Mouse (Mus musculus) thymus, postnatal 36 days (tissue): ENCODE measurements around the gene Mettl17.
"Not testable (repeated sequence)": the region's sequence is repeated elsewhere in the genome, so short reads cannot be mapped to it uniquely, and the experiment has no call there.

Experiments
- DNase-seq, 2 experiments: peaks; one replicate each; pipeline ENCODE4 v3.0.0; 2022; ENCODE audit warnings: mixed read lengths in 2 of 2

The Mettl17 gene

DNA sequence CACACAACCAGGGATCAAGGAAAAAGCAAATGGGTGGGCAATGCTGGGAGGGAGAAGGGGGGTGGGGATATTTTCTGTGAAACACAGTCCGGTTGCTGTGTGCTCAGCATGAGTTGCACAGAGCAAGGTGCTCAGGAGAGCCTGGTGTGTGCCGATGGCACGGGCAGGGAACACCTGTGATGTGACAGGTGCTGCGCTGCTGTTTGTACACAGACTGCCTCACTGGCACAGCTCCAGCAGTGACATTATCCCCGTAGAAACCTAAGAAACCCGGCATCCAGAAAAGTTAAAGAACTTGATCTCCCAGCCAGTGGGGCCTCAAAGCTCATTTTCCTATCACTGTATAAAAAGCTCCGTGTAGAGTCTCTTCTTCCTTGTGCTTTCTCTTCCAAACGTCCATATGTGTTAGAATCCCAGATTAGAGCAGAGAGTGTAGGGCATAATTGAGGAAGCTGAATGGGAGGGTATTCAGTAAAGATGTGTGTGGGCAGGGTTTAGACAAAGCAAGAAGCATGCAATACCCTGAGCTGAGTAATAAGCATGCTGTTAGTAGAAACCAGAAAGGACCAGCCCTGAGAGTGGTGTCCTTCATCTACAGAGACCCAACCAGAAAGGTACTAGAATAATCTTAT, 12.0 kb downstream of the Mettl17 start:
- no peak for DNase-seq

DNA sequence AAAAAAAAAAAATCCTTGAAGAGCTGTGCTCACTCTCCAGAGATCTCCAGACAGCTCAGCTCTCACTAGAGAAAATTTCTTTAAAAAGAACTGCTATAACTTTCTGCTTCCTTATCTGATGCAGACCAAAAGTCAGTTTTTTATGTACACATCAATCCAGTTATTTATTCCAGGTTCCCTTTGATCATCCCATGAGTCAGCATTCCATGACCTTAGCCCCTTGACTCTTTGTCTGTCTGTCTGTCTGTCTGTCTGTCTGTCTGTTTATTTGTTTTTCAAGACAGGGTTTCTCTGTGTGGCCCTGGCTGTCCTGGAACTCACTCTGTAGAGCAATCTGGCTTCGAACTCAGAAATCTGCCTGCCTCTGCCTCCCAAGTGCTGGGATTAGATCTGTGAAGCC, 14.7 kb downstream of the Mettl17 start:
- no peak for DNase-seq

DNA sequence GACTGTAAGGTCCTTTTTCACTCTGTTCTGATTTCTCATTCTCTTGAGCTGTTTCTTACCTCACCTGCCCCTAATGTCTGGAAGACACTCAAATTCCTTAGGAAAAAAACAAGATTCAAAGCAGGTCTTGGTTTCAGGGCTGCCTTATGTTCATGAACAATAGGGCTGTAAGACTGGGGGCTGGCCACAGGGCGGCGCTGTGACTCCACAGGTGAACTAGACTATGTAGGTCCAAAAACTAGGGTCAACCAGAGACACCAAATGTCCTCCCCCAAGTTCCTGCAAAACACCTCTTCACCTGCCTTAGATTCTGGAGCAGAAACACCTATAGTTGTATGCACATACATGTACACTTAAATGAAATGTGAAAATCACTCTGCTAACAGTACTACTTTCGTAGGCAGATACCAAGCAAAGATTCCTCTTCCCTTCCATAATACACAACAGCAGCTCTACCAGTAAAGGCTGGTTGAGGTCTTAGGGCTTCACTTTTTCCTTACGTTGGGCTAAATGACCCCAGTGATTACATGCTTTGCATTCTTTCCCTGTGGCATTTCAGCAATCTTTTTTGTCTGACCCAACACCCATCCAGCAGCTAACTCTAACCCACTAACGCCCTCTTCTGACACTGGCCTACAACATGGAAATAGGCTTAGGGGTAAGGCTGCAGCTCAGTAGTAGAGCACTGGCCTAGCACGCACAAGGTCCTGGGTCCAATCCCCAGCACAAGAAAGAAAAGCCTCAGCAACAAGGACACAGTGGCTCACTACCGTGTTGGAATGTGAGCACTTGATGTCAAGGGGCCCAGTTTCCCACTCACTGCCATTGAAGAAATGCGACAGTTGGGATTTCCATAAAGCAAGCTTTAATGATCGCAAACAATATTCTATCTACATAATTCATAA, 18.4 kb downstream of the Mettl17 start:
- DNase-seq = peak; percentile 72 to 79

DNA sequence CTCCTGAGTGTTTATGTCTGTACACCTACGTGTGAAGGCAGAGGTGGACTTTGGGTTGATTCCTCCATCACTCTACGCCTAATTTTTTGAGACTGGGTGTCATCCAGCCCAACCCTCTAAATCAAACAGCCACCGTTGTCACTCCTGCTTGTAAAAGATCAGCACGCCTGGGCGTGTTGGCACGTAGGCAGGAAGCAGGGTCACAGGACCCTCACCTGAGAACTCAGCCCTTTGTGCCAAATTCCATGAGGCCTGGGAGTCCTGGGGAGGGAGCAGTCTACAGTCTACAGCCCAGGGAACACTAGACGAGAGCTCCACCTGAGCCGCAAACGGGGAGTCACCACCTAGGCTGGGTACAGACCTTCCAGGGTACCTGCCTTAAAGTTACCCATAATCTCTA, 19.1 kb downstream of the Mettl17 start:
- DNase-seq = no peak

DNA sequence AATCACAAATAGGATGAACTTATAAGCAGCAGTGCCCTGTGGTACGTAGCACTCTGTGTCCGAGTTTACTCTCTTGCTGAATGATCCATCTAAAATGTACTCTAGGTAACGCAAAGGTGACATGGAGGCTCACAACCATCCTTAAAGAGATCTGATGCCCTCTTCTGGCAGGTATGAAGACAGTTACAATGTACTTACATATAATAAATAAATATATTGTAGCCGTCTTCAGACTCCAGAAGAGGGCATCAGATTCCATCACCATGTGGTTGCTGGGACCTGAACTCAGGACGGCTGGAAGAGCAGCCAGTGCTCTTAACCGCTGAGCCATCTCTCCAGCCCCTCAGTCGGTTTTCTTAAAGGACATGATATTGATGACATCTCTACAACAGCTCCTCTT, 20.1 kb downstream of the Mettl17 start:
- DNase-seq = no peak

DNA sequence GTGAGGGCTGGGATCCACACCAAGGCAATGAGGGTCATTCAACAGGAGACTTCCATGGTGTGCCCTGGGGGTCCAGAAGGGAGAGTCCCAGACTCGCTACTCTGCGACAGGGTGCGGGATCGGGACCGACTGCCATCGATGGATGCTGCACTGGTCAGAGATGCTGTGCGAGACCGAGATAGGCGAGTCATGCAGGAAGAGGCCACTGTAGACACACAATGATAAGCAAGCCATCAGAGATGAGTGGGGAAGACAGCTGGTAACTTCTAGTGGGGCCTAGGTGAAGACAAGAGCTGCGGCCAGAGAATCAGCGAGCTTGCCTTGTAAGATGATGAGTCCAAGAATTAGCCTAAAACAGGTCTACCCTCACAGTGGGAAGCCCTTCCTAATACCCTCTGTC, 21.5 kb downstream of the Mettl17 start:
- DNase-seq = no peak

DNA sequence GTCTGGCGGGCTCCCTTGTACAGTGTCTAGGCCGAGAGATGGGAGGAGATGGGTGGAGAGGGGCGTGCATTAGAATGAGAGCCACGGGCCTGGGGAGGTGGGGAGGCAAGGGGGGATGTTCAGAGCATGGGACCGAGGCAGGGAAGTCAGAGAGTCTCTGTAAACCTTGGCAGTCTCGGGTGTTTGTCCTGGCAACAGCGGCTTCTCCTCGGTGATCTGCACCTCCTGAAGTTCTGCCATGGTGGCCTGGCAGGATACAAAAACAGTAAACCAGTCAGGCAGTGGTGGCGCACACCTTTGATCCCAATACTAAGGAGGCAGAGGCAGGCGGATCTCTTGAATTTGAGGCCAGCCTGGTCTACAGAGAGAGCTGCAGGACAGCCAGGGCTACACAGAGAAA, 26.7 kb downstream of the Mettl17 start:
- no peak for DNase-seq

DNA sequence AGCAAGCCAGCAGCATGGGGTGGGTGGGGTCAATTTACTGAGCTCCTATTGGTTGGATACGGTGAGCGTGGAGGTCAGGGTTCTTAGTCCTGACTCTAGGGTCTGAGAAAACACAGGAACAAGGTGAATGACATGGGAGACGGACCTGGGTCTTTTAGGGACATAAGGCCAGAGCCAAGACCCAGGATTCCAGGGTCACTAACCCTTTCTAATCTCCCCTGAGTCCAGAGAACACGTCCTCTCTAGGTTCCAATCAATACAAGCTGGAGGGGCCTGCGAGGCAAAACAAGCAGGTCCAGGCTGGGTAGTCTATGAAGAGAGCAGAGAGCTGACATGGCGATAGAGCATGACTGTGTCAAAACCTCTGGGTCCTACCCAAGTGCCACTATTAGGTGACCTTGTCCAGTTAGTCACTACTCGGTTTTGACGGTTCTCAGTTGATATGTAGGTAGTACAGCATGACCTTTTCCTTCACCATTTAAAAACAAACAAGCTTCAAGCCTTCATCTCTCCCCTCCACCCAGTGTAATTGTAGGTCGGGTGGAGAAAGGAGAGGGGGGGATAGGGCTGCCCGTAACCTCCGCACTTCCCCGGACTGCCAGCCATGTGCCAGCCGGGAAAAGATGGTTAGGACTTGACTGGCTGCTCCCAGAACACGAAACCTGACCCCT, 27.9 kb downstream of the Mettl17 start:
- DNase-seq = no peak

DNA sequence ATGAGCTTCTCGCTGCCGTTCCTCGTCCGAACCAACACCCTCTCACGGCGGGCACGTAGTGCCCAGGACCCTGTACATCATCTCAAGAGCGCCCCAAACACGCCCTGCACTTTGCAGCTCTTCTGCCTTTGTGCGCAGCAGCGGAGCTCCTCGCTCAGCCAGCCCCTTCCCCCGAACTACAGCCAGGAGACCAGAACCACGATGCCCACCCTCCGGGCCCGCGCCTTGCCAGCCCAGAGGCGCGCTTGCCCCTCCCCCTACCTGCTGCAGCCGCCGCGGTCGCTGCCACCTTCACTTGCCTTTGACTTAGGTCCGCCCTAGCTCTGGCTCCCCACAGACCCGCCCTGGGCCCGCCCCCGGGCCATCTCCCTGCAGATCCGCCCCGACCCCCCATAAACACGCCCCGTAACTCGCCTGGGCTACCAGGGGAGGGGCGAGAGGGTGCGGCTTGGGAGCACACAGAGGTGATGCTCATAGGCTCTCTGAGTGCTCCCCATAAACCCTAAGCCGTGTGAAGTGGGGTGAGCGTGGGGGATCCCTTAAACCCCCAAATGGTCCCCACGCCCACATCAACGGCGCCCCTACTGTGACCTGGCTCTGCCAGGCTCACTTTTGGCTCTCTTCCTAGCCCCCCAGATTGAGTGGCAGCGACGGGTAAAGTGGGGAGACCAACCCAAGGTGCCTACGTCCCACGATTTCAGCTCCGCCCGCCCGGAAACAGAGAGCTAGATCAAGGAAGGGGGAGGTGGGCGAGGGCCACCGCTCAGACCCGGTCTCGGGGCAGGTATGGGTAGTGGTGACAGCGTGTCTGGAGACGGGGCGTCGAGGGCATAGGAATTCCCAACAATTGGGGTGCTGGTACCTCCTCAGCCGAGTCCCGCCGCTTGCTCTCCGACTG, 28.7 kb downstream of the Mettl17 start:
- DNase-seq = peak; percentile 94 to 98

DNA sequence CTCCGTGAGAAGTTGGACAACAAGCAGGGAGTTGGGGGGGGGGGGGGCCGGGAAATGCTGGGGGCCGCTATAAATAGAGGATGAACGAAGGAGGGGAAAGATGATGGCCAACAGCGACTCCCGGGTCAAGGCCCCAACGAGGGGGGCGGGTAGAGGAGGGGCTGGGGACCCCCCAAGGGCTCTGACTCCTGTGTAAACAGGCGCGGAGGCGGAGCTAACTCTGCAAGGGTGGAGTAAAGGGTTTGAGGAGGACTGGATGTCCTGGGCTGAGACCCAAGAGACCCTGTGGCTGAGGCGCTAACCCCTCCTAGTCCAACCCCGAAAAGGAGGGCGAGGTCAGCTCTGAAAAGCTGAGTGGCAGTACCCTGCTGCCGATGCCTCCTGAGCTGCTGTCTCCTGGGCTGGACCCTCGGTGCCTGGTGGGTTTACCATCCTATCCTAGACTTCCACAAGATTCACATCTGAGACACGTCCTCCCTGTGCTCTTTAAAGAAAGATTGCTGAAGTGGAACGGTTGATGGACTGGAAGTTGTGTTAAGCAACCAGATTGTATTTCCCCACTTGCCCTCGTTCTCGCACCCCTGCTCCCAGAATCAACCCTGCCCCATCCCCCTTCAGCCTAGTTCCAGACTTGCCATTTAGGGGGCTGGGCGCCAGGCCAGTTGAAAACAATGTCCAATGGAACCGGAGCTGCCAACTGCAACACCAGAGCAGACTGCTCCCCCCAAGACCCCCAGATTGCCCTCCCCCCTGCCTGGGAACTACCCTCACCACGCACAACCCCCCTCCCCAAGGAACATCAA, 29.5 kb downstream of the Mettl17 start, which contains the start of gene Ndrg2:
TSS of gene Ndrg2 (minus strand) at position 199 of the 803 bp plus-strand sequence.
- DNase-seq = peak; percentile 59 to 75

DNA sequence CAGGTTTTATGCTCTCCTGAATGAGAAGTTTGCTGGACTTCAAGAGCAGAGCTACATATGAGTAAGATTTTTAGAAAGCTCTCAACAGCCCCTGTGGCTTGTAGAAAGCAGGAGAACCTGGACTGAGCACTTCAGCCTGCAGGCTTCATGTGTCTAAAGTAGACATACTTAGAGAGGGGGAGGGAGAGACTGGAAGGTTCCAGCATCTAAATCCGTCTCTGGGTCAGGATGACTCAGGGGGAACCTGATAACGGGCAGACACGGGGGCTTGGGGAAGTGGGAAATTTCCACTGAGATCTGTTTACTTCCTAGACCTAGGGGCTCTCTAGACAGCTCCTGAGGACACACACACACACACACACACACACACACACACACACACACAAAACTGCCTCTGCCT, 30.4 kb downstream of the Mettl17 start:
- no peak for DNase-seq

DNA sequence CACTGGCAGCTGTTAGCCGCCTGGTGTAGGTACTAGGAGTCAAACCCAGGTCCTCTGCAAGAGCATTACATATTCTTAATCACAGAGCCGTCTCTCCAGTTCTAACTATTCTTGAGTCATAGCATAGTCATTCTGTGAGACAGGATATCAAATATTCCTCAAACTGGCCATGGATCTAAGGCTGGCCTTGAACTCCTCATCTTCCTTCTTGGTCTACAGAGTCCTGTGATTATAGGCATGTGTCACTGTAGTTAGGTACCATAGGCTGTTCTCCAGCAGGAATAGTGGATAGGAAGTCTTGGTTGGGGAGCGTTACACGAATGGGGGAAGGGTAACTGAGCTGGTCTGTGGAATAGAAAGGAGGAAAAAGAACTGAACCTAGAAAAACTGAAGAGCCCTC, 31.9 kb downstream of the Mettl17 start:
- DNase-seq = no peak

DNA sequence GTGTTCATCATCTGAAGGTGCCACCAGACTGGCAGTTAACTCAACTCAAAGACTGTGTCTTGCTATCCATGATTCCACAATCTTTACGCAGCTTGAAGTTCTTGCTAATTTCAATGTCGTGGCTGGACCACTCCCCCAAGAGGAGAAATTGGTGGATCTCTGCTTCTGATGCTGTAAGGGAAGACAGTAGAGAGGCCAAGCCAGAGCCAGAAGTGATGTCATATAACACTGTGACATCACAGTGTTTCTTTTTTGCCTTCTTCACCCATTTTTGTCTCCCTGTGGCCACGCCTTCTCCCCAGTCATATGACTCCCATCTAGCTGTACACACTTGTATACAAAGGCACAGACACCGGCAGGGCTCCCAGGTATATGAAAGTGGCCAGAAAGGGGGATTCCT, 33.5 kb downstream of the Mettl17 start, which contains the start of gene Tppp2:
TSS of gene Tppp2 (plus strand) at position 301 of the 400 bp plus-strand sequence.
- DNase-seq = no peak

DNA sequence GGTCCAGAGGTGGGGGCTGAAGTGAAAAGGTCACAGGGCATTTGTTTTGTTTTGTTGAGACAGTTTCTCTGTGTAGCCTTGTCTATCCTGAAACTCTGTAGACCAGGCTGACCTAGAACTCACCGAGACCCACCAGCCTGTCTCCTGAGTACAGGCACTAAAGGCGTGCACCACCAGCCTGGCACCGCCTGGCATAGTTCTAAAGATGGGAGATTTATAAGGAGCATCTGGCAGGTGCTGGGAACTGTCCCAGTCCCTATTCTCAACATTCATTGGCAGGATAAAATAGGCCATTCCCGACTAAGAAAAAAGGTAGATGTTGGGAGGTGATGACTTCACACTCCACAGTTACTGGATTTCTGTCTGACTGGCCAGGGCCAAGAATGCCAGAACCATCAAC, 34.3 kb downstream of the Mettl17 start:
- DNase-seq = no peak

DNA sequence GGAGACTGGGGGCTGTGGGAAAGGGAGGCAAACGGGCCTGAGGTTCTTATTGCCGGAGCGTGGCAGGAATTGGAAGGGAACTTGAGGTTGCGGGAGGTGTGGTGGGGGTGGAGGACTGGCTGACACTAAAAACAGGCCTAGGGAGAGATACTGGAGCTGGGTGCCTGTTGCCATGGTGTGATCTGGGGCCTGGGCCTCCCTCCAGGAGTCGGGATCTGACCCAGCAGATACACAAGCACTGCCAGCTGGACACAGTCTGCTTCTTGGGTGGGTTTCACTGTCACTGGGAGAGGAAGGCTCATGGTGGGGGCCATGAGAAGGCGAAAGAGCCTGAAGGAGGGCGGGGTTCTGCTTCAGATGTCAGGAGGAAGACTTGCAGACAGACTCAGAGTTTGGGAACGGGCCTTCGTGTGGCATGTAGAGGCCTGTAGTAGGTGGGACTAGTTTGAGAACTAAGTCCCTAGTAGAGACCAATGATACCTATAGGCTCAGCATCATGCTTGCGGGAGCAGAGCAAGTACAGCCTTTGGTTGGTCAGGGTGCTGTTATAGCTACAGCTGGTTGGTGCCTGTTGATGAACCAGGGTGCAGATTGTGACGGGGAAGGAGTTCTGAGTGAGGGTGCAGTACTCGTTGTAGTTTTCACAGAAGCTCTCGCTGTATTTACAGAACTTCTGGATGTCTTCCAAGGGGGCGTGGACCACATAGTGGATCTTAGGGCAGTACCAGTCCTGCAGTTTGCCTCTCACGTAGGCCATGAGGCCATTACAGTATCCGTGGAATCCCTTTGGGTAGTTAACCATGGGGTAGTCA, 37.3 kb downstream of the Mettl17 start:
- DNase-seq = no peak

DNA sequence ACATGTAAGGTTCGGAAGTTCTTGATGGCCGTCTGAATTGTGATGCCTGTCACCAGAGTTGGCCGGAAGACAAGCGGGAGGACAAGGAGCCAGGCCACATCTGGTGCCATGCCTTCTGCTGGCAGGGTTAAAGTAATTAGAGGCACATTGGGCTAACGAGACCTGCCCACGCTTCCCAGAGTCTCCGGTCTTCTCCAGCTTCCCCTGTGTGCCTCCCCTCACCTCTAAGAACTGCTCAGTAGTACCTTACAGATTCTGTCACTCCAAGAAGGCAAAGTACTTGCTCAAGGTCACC, 37.9 kb downstream of the Mettl17 start, which contains the start of gene Rnase13:
TSS of gene Rnase13 (minus strand) at position 203 of the 295 bp plus-strand sequence.
- DNase-seq = no peak

DNA sequence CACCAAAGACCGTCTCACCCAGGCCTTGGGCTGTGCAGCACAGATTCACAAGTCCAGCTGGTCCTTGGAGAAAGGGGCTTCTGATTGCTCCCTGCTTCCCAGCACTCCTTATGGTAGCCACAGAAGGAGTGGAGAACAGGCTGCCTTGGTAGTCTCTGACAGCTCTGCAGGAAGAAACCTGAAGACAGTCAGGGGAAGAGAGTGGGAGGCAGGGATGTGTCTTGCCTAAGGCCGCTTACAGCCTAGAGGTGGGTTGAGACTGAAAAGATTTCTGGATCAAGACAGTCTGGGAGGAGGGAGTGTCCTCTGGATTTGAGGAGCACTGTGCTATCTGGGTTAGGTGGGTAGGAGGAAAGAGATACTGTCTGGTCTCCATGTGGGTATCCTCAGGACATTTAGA, 38.3 kb downstream of the Mettl17 start:
- no peak for DNase-seq

DNA sequence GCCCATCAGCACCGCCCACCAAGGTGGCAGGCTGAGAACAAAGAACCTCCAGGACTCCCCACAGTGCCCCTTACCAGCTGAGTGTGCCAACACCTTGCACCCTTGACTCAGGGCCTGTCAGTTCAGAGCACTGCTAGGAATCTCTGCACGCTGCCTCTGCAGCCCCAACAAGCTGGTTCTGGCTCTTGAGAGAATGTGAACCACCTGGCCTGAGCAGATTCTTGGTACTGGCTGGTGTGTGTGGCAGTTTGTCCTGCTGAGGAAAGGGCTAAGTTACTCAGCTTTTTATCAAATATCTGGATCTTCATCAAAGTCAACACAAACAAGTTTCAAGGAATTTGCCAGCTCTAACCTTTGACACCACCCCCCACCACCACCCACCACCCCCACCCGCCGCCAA, 38.9 kb downstream of the Mettl17 start:
- DNase-seq = no peak

DNA sequence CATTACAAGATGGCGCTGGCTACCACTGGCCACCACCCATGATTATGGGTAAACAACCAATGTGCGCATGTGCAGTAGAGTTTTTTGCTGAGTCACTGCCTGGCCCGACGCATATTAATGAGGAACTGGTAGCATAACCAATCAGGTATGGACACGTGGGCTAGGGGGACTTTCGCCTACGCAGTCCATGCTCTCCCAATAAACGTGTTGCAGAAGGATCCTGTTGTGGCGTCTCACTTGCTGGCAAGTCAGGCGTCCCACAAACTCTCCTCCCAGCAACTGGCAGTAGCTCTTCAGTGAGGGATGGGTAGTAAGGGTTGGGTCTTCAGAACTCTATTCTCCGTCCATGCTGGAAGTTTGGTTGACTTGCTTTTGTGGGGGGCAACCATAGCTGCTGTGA, 42.3 kb downstream of the Mettl17 start:
- DNase-seq = not testable (repeated sequence)

DNA sequence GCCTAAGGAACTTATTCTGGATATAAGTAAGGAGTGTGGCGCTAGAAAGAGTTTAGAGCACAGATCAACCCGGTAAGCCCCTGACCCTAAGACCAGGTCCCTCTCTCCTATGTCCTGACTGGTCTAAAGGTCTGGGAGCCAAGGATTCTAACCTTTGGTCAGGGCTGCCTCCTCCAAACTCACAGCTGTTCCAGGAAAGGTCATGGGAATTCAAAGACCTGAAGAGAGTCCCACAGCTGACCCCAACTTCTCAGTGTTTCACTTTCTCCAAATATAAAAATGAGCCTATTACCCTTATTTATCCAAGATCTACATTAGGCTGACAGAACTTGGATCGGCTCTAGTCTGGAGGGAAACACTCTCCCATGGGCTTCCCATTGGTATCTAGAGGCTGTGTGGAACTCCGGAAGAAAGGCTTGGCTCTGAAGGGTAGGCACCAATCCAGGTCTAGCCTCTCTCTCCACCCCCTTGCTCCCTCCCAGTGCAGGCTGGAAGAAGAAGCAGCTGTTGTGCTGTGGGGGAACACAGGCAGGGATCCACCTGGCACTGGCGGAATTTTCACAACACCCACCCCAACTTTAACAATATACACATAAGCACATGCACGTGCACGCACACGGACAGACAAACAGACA, 44.8 kb downstream of the Mettl17 start:
- no peak for DNase-seq
